Mouse (Mus musculus) spleen, adult 2 months (tissue): ENCODE measurements around the gene Rpa2. TPM values are rescaled to one million over a fixed set of nuclear protein-coding genes. Genes with fewer than 3 reads are reported as not detected.
"Not testable (repeated sequence)": the region's sequence is repeated elsewhere in the genome, so short reads cannot be mapped to it uniquely, and the experiment has no call there.

Experiments used
- DNase-seq, 2 experiments: peaks; one replicate each; pipeline versions ENCODE4 v3.0.0 to v3.0.0-alpha.2; 2012 to 2021; ENCODE audit warnings: low spot score in 2 of 2, low read depth in 1 of 2
- H3K27ac ChIP-seq: fragments of 200-500 bp; 2 replicates; pipeline ENCODE4 v1.5.1; 2012; ENCODE audit warnings: low read length, inconsistent platforms; ENCODE audit not compliant: insufficient read depth
- H3K27me3 ChIP-seq: fragments of 200-500 bp; 2 replicates; pipeline ENCODE4 v1.6.1; 2012; ENCODE audit warnings: mild to moderate bottlenecking, moderate library complexity, low read length, inconsistent platforms; ENCODE audit not compliant: control insufficient read depth, insufficient read depth
- H3K36me3 ChIP-seq: fragments of 200-500 bp; 2 replicates; pipeline ENCODE4 v1.6.1; 2012; ENCODE audit warnings: mild to moderate bottlenecking, low read length, inconsistent platforms; ENCODE audit not compliant: control insufficient read depth, insufficient read depth
- H3K4me1 ChIP-seq: fragments of 200-500 bp; 2 replicates; pipeline ENCODE4 v1.6.1; 2011; ENCODE audit warnings: inconsistent platforms; ENCODE audit not compliant: control insufficient read depth, insufficient read depth, insufficient read length
- H3K4me3 ChIP-seq: fragments of 200-500 bp; 2 replicates; pipeline ENCODE4 v1.5.1; 2011; ENCODE audit warnings: mild to moderate bottlenecking, inconsistent platforms; ENCODE audit not compliant: insufficient read depth, insufficient read length; ENCODE audit errors: extremely low read depth
- CTCF ChIP-seq: fragments of 200-500 bp; IDR thresholded peaks from 2 replicates; pipeline ENCODE4 v1.5.1; 2011; ENCODE audit warnings: mild to moderate bottlenecking, inconsistent platforms; ENCODE audit not compliant: insufficient read depth, insufficient read length, insufficient replicate concordance; ENCODE audit errors: extremely low read depth
- POLR2A ChIP-seq: fragments of 200-500 bp; IDR thresholded peaks from 2 replicates; pipeline ENCODE4 v1.6.1; 2011; ENCODE audit warnings: low read depth, low read length, inconsistent platforms
- WGBS: fragments of 180-500 bp; shearing (Covaris S2); methylation state at CpG from one replicate; pipeline ENCODE4 v1.1.7; 2018; 5-methylcytosine and 5-hydroxymethylcytosine counted together
- polyA plus RNA-seq: library from polyadenylated mRNA; depleted of rRNA; stranded (reverse); fragments of >200 nt; gene quantifications from 2 replicates; pipeline ENCODE4 v1.2.3, GENCODE M21; 2012

Rpa2 gene
- polyA plus RNA-seq, 1 experiment, result 15.4 TPM

- TF ChIP-seq CTCF, result no peak
- TF ChIP-seq POLR2A, result no peak
- WGBS, result 74% methylated on average over 2 of the region's 2 CpGs
- Histone ChIP-seq H3K27ac (0 out of 2 replicates have a peak overlapping the region, but pooled peaks have one; percentile 21), H3K36me3 (peaks cover 38% of the 10 kb centered on the region), H3K4me1 (peaks cover 17% of the 10 kb centered on the region; the same call in 1 of the 2 replicates), H3K4me3 (no peak overlapping the region), H3K27me3 (no peaks in the 10 kb centered on the region)
- DNase-seq, result no peak
Measured at GRCm38 (mm10) chr4:132783732-132784131, 15.6 kb downstream of the Rpa2 start.

- 98% methylated on average over 13 of the region's 13 CpGs for WGBS
Measured at GRCm38 (mm10) chr4:132785228-132785627, 17.1 kb downstream of the Rpa2 start.

GRCm38 (mm10) chr4:132789731-132790130, 21.6 kb downstream of the Rpa2 start:
- peaks cover 37% of the 10 kb centered on the region for H3K36me3 ChIP-seq
- WGBS, result 94% methylated on average over 8 of the region's 8 CpGs
- H3K4me1 ChIP-seq, result peaks cover 3% of the 10 kb centered on the region; the same call in 1 of the 2 replicates
- no peak overlapping the region for H3K4me3 ChIP-seq
- TF ChIP-seq POLR2A (no peak), CTCF (peak; percentile 8; the same call in 1 of the 2 replicates)
- H3K27ac ChIP-seq, result no peak overlapping the region
- no peaks in the 10 kb centered on the region for H3K27me3 ChIP-seq
- no peak for DNase-seq

More at GRCm38 (mm10) chr4:132785228-132785627, 17.1 kb downstream of the Rpa2 start:
- DNase-seq, result no peak
- Histone ChIP-seq H3K4me1 (peaks cover 9% of the 10 kb centered on the region; the same call in 1 of the 2 replicates), H3K4me3 (no peak overlapping the region), H3K36me3 (peaks cover 46% of the 10 kb centered on the region), H3K27ac (no peak overlapping the region), H3K27me3 (no peaks in the 10 kb centered on the region)
- TF ChIP-seq CTCF, result no peak
- no peak for TF ChIP-seq POLR2A

- H3K4me3 ChIP-seq, result peak overlapping the region; percentile 90; the same call in 1 of the 2 replicates
- peak overlapping the region; percentile 85 for H3K27ac ChIP-seq
- H3K27me3 ChIP-seq, DNase-seq, H3K4me1 ChIP-seq: not testable (repeated sequence)
- peaks cover 20% of the 10 kb centered on the region for H3K36me3 ChIP-seq
- 69% methylated on average over 8 of the region's 9 CpGs for WGBS
Measured at GRCm38 (mm10) chr4:132793322-132794004, 25.3 kb downstream of the Rpa2 start.

- peak overlapping the region; percentile 90; the same call in 1 of the 2 replicates for H3K4me3 ChIP-seq
- 11% methylated on average over 9 of the region's 9 CpGs for whole genome bisulfite sequencing
- peak in 1 of 2 experiments; percentile 71 for DNase-seq
- peak overlapping the region; percentile 85 for H3K27ac ChIP-seq
- peaks cover 5% of the 10 kb centered on the region; the same call in 1 of the 2 replicates for H3K4me1 ChIP-seq
- no peaks in the 10 kb centered on the region for H3K27me3 ChIP-seq
- H3K36me3 ChIP-seq, result peaks cover 19% of the 10 kb centered on the region
- no peak for TF ChIP-seq POLR2A
- TF ChIP-seq CTCF, result no peak
Measured at GRCm38 (mm10) chr4:132794028-132794427, 25.9 kb downstream of the Rpa2 start.

- Histone ChIP-seq H3K4me1 (peaks cover 5% of the 10 kb centered on the region; the same call in 1 of the 2 replicates), H3K27me3 (no peaks in the 10 kb centered on the region), H3K36me3 (peaks cover 11% of the 10 kb centered on the region), H3K27ac (peak overlapping the region; percentile 85), H3K4me3 (peak overlapping the region; percentile 90)
- TF ChIP-seq POLR2A (peak; percentile 54), CTCF (no peak)
- 34% methylated on average over 8 of the region's 8 CpGs for WGBS
- DNase-seq, result peak; percentile 61 to 63
Measured at GRCm38 (mm10) chr4:132794760-132795159, 26.6 kb downstream of the Rpa2 start.

- TF ChIP-seq POLR2A, result no peak
- TF ChIP-seq CTCF, result no peak
Measured at GRCm38 (mm10) chr4:132795171-132795570, 27.0 kb downstream of the Rpa2 start.

More at GRCm38 (mm10) chr4:132795171-132795570, 27.0 kb downstream of the Rpa2 start:
- peak overlapping the region; percentile 90 for H3K4me3 ChIP-seq
- H3K27ac ChIP-seq, result peak overlapping the region; percentile 85
- H3K36me3 ChIP-seq, result peaks cover 11% of the 10 kb centered on the region
- H3K27me3 ChIP-seq, result no peaks in the 10 kb centered on the region
- no peak for DNase-seq
- peaks cover 5% of the 10 kb centered on the region; the same call in 1 of the 2 replicates for H3K4me1 ChIP-seq
- 57% methylated on average over 7 of the region's 7 CpGs for WGBS
